Mouse (Mus musculus) spleen, adult 2 months (tissue): ENCODE measurements around the gene Dennd4a.
A peak's percentile ranks its signal among the peaks of the same experiment; 100 is the strongest.

ENCODE experiments used
- CTCF ChIP-seq: fragments of 200-500 bp; IDR thresholded peaks from 2 replicates; pipeline ENCODE4 v1.5.1; 2011; ENCODE audit warnings: mild to moderate bottlenecking, inconsistent platforms; ENCODE audit not compliant: insufficient read depth, insufficient read length, insufficient replicate concordance; ENCODE audit errors: extremely low read depth
- POLR2A ChIP-seq: fragments of 200-500 bp; IDR thresholded peaks from 2 replicates; pipeline ENCODE4 v1.6.1; 2011; ENCODE audit warnings: low read depth, low read length, inconsistent platforms

GRCm38 (mm10) chr9:64810822-64811537 lies at the start of gene Dennd4a:
- no peak for TF ChIP-seq CTCF
- peak; percentile 72 for TF ChIP-seq POLR2A
